Mouse (Mus musculus): ENCODE measurements around the gene Gm28308.
A peak's percentile ranks its signal among the peaks of the same experiment; 100 is the strongest.

Gene Gm28308

GRCm38 (mm10) chr6:52246403-52246803 lies 33.3 kb upstream of the Gm28308 start:
- DNase-seq: no peak

- no peak for DNase-seq
Measured at GRCm38 (mm10) chr6:52245757-52246142, 32.6 kb upstream of the Gm28308 start, which contains the start of gene Hoxa11. Gene Hoxa11 (minus strand): TSS chr6:52245810.

GRCm38 (mm10) chr6:52245040-52245756 lies 32.1 kb upstream of the Gm28308 start:
- DNase-seq: peak; percentile 50

- DNase-seq: no peak
Measured at GRCm38 (mm10) chr6:52244471-52245039, 31.4 kb upstream of the Gm28308 start.

DNA sequence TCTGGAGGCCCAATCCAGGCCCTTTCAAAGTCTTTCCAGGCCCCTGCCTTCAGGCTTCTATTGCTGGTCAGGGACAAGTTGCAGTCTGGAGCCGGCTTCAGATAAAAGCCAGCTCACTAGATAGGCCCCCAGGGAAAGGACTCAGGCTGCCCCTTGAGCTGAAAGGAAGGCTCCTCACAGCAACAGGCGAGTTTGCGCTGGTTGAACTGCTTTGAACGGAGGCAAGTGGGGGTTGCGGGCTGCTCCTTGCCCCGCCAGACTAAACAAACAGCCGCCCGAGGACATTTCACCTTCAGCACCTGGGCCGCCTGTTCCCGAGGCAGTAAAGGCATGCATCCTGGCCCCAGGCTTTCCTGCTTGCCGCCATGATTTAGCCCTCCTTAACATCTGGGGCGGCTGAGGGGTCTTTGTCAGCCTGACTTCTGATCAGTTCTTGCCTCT lies 30.6 kb upstream of the Gm28308 start:
- no peak for DNase-seq

DNA sequence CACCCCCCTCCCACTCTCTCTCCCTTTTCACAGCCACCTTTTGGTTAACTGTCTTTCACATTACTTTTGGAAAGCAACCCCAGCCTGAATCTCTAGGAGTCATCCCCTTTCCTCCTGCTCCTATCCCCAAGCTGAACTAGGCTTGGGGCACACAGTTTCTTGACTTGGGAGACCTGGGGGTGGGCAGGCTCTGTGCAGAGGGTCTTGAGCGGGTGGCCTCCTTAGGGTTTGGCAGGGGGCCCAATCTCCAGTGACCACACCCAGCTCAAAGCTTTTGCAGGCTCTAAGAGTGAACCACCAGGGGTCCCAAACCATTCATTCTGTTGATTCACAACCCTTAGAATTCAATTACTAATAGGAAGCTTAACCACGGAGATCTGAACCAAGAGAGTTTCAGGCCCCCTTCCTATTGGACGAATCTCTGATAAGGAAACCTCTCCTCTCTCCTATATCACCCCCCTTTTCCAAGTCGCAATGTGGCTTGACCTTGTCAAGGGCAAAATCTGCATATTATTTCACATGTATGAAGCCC lies 29.7 kb upstream of the Gm28308 start:
- DNase-seq: no peak

DNA sequence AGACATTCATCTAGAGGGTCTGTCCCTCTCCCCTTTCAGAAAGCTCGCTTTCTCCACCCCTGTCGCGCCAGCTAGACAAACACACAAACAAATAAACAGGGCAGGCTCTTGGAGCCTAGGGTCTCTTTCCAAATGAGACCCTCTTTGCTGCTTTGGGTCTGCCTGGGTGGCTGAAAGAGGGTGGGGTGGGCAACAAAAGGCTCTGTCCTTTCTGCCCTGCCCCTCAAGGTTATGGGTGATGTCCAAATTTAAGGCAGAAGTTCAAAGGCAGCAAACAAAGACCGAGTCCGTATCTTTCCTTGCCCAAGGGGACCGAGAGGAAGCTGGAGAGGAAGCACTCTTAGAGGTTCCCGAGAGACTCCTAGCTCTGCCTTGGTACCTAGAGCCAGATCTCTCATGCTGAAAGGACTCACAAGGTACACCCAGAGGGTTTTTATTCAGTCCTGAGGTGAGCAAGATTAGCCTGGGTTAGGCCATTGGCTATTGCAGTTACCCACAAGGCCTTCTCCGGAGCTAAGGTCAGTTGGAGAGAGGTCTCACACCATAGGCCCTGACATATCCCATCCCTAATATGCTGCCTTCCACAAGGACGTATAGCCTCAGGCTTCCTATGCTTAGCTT lies 28.0 kb upstream of the Gm28308 start:
- DNase-seq: no peak

DNA sequence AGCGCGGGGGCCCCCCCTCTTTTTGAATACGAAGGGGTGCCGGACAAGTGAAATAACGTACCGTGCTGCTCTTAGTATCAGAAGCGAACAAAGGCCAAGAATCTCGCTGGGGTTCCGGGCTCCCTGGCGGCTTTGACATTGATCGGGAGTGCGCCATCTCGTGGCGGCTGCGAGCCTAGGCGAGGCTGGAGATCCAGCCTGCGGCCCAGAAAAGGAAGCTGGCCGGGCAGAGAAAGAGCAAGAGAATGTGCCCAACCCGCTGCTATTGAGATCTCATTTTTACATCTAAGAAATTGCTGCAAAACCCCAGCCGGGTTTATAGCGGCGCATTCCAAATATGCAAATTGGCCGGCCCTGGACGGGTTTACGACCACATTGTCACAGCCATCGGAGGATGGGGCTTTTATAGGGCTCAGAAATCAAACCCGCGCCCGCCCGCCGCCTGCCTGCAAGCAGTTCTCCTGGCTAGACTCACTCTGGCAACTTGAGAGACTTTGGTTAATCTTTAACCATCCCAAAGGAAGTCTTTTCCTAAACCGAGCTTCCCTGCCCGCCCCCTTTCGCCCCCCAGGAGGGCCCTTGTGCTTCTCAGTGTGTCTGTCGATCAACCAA lies 27.4 kb upstream of the Gm28308 start, which contains the start of gene Hoxa10:
Hoxa10 (minus strand) TSS at position 466 of the 612 bp plus-strand sequence.
- peak; percentile 82 for DNase-seq

GRCm38 (mm10) chr6:52239625-52240388 lies 26.7 kb upstream of the Gm28308 start:
- DNase-seq: no peak

- no peak for DNase-seq
Measured at GRCm38 (mm10) chr6:52238976-52239375, 25.8 kb upstream of the Gm28308 start.

GRCm38 (mm10) chr6:52238155-52238545 lies 25.0 kb upstream of the Gm28308 start:
- no peak for DNase-seq

DNA sequence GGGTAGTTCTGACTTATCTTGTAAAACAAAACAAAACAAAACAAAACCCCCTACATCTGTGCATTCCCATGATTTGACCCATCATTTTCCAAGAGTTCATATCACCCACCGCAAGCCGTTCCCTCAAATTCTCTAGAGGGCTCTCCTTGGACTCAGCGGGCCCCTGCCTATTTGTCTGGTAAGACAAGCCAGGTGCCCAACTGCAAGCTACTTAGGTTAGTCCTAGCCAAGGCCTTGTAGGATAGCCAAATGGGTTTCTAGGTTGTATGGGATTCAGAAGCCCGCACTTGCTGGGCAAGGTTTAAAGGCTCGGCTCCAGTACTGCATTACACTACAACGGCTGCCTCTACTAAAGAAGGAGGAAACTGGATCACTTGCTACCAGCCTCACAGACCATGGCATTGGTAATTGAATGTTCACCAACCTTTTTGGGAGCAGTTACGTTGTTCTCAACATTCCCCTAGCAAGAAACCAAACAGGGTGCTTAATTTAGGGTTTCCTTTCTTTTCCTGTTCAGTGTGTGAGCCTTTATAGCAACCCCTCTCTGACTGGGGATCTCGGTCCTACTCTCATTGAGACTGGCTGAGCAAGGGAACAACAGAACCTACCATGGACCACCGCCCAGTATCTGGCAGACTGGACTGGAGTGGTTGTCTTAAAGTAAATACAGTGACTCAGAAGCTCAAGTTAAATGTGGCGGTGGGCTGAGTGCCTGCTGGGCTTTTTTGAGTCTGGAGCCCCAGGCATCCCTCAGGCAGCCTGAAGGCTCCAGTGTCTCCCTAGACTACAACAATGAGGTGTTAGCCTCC lies 24.4 kb upstream of the Gm28308 start:
- no peak for DNase-seq

- DNase-seq: no peak
Measured at GRCm38 (mm10) chr6:52236806-52237205, 23.7 kb upstream of the Gm28308 start.

- DNase-seq: no peak
Measured at GRCm38 (mm10) chr6:52235866-52236265, 22.7 kb upstream of the Gm28308 start.

DNA sequence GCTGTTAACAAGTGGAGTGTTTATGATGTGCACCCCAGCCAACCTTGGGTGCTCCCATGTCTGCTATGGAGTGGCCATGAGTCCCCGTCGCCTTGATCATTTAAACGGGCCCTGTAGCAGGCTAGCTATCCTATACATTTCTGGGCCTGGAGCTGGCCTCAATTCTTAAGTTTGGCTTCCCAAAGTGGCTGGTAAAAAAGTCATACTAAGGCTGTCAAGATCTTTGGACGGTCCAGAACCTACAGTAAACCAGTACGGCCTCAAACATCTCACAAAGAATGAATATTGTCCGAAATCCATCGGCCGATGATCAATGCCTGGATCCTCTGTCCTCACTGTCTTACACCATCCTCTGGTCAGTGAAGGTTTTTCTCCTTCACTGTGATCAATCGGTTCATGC lies 22.1 kb upstream of the Gm28308 start:
- no peak for DNase-seq

GRCm38 (mm10) chr6:52234428-52235140 lies 21.4 kb upstream of the Gm28308 start:
- no peak for DNase-seq

DNA sequence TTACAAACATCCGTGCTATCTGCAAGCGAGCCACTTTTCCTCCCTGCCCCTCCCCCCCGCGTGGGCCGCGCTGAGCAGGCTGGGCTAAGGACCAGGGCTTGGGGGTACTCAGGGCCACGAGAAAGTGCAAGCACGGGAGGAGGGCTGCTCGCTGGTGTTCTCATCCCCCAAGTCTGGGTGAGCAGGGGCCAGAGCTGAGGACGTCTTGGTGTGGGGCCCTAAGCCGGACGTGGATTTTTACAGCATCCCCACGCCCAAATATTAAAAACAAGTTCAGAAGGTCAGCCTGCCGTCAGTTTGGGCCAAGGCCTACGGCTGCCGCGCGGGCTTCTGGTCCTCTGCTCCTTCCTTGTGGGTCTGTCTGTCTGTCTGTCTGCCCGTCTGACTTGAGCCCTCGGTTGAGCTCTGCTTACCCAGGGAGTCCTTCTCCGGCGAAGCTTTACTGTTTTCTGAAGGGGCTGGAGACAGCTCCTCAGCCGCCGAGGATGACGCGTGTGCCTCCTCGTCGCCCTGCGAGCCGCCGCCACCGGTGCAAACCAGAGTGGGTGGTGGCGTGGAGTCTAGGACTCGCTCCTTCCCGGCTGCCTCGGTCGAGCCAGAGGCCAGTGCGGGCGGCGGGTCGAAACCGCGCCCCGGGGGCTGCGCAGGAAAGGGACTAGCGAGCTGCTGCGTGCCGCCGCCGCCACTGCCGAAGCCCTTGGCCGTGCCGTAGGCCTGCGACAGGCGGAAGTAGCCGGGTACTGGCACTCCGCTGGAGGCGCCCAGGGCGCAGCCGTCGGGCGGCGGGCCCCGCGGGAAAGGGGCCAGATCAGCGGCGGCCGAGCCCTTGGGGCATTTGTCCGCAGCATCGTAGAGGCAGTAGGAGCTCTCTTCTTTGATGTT lies 20.6 kb upstream of the Gm28308 start:
- no peak for DNase-seq

DNA sequence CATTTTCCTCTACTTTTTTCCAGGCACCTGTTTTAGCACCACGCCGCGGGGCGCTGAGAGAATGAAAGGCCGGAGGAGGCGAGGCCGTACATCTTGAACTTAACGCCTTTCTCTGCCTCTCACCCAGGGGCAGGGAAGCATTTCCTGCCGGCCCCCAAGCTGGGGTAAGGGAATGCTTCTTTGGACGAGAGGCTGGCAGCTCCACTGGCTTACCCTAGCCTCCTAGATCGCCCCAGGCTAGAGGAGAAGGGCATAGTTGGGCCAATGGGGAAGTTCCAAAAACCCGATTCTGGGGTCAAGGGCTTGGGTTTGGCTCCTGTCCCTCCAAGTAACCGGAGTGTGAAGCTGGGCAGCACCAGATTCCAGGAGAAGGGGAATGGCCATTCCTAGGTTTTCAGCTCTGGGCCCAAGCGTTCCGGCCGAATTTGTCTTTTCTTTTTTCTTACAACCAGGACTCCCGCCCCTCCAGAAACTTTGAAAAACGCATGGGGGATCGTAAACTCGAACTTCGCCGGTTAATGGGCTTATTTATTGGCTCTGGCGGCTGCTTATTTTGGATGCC lies 19.9 kb upstream of the Gm28308 start:
- DNase-seq: no peak

GRCm38 (mm10) chr6:52232568-52232965 lies 19.4 kb upstream of the Gm28308 start:
- DNase-seq: peak; percentile 9
